Mouse (Mus musculus): Measurements from ENCODE around the gene Ylpm1.

The Ylpm1 gene

GRCm38 (mm10) chr12:84996083-84996496 lies at the start of gene Ylpm1:
Gene Ylpm1, plus strand, starts transcription at chr12:84996321.
- DNase-seq (ENCODE audit: low read depth, low spot score) = peak; percentile 98

DNA sequence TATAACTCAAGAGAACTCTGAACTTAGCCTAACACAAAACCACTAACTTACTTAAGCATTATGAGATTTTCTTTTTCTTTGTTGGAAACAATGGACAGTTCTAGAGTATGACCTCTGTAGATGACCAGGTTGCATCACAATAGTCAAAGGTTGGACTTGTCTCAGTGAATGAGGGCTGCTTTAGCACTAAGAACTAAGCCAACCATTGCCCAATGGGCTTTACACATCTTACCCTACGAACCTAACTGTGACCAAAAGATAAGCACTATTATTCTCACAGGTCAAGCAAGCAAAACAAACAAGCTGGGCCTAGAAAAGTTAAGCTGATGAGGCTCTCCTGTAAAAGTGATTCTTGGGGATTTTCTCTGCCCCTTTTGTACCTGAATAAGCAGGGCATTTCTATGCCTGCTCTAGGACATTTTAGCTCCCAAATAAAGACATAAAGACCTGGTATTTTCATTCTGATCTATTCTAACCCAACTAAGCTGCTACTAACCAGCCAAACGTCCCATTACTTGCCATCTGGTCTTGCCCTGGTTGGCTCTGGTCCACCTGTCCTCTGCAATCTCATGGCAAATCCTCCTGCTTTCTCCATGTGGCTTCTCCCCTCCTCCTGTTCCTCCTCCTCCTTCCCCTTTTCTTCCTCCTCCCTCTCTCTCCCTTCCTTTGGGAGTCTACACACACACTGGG lies 48.1 kb upstream of the Ylpm1 start:
- no peak for DNase-seq (ENCODE audit: low read depth, low spot score)

DNA sequence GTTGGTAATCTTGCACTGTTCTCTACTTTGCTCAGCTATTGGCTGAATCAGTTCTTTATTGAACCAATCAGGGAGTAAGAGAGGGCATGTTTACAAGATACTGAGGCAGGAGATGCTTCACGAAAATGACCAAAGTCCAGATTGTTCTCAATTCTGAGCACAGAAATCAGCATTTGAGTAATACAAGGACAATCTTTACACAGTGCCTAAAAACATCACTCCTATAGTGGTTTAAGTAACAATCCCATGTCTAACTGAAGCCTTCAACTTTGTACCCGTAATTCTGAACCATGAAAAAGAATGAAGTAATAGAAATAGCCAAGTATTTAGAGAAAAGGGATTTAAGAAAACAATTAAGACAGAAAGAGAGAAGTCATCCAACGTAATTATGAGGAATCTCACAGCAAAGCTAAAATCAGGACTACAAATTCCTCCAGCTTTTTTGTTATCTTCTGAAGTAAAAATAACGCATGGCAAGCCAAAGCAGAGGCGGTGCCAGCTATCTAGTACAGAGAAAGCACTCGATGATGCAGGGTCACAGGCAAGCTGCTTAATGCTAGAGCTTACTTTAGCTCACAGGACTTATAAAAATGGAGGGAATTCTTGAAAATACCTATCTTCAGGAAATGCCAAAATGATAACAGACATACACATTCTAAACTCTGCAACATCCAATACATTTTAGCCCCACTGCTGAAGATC lies 47.4 kb upstream of the Ylpm1 start:
- peak; percentile 28 for DNase-seq (ENCODE audit: low read depth, low spot score)

- DNase-seq (ENCODE audit: low read depth, low spot score) = no peak
Measured at GRCm38 (mm10) chr12:84950763-84951162, 45.4 kb upstream of the Ylpm1 start.

GRCm38 (mm10) chr12:84951531-84951930 lies 44.6 kb upstream of the Ylpm1 start:
- no peak for DNase-seq (ENCODE audit: low read depth, low spot score)

DNA sequence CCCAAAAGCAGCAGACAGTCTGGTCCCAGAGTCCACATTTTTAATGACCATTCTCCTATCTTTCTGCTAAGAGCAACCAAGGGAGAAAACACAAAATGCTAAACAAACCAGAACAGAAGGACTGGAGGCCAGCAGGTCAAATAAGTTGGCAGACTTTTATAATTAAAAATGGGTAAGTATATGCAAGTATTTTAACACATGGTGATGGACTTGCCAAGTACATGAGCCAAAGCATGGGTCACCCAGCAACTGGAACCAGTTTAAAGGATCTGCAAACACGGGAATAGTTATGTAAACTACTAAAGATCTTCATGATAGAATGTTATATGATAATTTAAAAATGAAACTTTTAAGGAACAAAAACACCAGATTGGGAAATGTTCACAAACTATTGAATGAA lies 43.8 kb upstream of the Ylpm1 start:
- DNase-seq (ENCODE audit: low read depth, low spot score) = no peak

GRCm38 (mm10) chr12:84956317-84956716 lies 39.8 kb upstream of the Ylpm1 start:
- no peak for DNase-seq (ENCODE audit: low read depth, low spot score)

DNA sequence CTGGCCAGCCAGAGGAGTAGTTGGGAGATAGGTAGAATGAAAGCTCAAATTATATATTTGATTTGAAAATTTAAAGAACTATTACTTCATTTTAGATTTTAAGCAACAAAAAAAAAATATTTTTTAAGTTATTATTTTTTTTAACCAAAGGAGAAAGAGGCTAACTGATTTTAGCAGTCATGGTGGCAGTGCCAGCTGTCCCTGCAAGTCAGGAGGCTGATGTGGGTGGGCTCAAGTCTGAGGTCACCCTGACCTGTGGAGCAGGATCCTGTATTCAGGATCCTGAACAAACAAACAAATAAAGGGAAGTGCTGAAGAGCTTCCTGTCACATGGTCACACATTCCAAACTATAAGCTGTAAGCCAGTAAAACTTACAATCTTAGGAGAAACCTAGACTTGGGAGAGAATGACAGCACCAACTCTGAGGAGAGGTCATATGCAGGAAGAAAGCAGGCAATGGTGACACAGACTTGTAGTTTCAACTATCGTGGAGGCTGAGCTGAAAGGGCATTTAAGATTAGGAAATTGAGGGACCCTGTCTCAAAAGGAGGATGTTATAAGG lies 37.2 kb upstream of the Ylpm1 start:
- no peak for DNase-seq (ENCODE audit: low read depth, low spot score)

DNA sequence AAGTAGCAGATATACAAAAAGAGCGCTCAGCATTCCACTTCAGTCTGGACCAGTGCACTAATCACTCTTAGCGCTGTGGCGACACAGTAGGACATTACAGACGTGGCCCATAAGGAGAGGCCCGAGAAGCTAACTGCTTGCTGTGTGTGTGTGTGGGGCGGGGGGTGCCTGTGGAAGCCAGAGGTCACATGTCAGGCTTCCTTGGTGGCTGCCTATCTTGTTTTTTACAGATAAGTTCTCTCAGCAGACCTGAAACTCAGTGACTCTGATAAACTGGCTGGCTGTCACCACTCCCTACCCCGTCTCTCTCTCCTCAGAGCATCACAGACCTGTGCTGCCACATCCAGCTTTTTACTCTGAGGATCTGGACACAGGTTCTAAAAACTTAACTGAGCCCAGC lies 33.5 kb upstream of the Ylpm1 start:
- no peak for DNase-seq (ENCODE audit: low read depth, low spot score)

DNA sequence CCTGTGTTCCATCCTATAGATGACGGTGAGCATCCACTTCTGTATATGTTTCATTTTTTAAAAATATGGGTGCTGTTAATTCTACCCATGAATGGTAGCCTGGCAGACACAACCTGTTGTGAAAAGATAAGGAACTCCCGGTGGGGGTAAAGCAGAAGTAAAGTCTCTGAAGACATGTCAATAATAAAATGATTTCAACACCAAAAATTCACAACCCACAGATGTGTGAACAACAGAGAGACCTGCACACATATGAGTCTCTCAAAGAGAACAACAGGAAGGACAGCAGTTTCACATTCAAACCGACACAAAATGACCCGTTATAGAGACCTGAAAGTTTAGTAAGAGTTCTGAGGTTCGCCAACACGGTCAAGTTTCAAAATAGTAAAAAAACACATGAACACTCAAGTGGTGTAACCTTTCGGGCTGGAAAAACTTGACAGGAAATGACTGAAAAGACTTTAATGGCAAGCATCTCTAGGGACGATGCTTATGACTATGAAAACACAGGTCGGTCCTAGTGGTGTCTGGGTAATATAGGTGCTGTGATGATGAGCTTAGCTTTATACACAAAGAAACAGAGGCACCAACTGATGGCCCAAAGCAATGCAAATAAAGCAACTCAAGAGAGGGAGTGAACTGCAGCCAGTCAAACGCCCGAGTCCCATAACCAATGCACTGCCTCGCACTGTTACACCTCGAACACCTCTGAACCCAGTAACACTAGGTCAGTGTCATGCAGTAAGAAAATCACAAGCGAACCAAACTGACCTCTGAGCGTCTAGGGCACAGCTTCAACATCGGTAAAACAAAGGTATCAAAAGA lies 27.1 kb upstream of the Ylpm1 start:
- no peak for DNase-seq (ENCODE audit: low read depth, low spot score)

- DNase-seq (ENCODE audit: low read depth, low spot score) = no peak
Measured at GRCm38 (mm10) chr12:84969656-84970427, 26.3 kb upstream of the Ylpm1 start.

DNA sequence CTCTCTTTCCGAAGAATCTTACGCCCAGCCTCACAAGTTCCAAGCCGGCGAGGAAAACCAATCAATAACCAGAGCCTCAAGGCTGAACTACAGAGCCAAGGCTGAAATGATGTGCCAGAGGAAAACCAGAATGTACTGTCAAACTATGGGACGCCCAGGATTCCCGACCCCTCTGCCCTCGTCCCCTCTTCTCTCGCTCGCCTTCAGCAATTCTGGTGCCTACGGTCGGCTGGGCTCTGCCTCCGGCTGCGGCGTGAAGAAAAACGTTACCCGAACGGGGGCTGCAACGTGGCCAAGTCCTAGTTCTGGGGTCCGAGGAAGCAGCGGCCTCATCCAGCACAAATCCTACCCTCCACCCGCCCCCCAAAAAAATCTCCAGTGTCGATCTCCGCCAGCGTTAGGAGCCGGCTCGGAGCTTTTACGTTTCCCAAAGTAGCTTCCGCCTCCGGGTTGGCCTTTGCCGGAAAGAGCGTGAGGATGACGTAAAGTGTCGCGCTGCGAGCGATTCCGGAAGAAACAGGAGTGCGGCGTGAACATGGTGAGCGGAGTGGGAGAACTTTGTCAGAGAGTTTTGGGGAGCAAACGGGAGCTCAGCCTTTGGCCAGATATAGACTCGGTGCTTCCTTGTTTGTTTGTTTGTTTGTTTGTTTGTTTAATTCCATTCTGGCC lies 25.6 kb upstream of the Ylpm1 start, which contains the start of the genes Fcf1 and Arel1:
Gene Fcf1, plus strand, starts transcription at position 470 of the 669 bp plus-strand sequence.
Gene Arel1, minus strand, starts transcription at position 473 of the 669 bp plus-strand sequence.
- peak; percentile 92 for DNase-seq (ENCODE audit: low read depth, low spot score)

DNA sequence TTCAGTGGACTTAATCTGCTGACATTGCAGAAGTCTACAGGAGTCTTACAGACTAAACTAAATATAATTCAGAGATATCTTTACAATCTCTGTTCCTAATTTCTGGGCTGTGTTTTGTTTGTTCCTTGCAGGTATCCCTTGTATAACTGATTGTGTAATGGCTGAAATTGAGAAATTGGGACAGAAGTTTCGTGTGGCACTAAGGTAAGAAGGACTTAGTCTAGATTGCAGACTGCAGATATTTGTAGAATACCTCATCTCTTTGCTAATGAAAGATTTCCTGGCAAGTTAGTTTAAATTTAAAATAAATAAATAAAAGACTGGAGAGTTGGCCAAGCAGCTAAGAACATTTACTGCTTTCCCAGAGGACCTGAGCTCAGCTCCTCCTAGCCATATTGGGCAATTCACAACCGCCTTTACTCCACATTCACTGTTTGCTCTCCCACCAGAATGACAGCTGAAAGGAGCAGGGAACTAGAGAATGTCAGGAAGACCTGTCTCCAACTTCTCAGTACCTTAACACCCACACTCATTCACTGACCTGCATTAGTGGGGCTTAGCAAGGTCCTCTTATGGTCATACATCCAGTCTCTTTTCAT lies 16.8 kb upstream of the Ylpm1 start:
- DNase-seq (ENCODE audit: low read depth, low spot score) = no peak

DNA sequence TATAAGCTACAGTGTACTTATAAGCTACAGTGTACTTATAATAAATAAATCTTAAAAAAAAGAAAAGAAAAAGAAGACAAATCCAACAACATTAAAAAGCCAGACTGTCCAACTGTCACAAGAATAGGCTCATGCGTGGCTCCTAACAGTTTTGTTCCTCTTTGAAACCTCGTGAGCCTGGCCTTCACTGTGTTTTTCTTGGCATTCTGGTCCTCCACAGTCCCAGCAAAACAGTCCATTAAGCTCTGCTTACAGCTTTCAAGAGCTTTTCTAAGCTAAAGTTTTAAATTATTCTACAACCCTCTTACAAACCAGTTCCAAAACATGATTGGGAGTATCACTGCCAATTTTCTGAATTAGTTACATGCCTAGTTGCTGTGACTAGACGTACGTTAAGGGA lies 6.7 kb upstream of the Ylpm1 start:
- no peak for DNase-seq (ENCODE audit: low read depth, low spot score)

DNA sequence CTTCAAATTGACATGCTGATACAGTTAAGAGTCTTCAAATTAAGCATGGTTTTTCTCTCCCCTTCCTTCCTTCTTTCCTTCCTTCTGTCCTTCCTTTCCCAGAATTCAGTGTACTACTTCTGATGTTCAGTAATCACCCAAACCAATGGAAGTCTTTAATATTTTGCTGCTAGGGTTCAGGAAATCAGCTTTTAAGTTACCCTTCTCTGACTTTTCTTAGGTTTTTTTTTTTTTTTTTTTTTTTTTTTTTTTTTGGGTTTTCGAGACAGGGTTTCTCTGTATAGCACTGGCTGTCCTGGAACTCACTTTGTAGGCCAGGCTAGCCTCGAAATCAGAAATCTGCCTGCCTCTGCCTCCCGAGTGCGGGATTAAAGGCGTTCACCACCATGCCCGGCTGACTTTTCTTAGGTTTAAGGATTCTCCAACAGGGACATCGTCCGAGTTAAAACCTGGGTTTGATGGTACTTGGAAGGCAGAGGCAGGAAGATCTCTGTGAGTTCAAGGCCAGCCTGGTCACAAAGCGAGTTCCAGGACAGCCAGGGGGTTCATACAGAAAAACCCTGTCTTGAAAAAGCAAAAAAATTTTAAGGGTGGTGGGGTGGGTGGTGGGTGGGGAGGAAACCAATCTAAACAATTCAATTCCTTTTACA lies 884 bp upstream of the Ylpm1 start:
- no peak for DNase-seq (ENCODE audit: low read depth, low spot score)

- DNase-seq (ENCODE audit: low read depth, low spot score) = peak; percentile 18
Measured at GRCm38 (mm10) chr12:84996501-84997398, 629 bp downstream of the Ylpm1 start.

DNA sequence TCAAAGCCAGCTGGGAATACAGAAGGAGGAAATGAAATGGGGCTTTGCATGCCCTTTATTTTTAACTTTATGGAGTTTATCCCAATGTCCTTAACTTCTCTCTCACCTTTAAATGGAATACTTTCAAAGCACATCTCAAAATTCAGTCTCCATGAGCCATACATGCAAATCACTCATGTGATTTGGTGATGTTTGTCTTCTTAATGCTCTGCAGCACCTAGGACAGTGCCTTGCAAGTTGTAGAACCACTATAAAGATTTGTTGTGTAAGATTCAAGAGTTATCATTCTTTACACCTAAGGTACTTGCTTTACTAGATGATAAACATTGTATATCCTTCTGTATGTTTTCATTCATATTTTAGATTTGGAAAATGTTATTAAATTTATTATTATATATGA lies 2.9 kb downstream of the Ylpm1 start:
- DNase-seq (ENCODE audit: low read depth, low spot score) = no peak

GRCm38 (mm10) chr12:85006206-85006605 lies 10.1 kb downstream of the Ylpm1 start:
- DNase-seq (ENCODE audit: low read depth, low spot score) = no peak

- DNase-seq (ENCODE audit: low read depth, low spot score) = no peak
Measured at GRCm38 (mm10) chr12:85007021-85007420, 10.9 kb downstream of the Ylpm1 start.

All from telencephalon, adult 2 months (tissue).